Mouse (Mus musculus) heart, postnatal 0 days (tissue): ENCODE results near the gene Psapl1. TPM values are rescaled to one million over a fixed set of nuclear protein-coding genes. Genes with fewer than 3 reads are reported as not detected.

ENCODE experiments used
- ATAC-seq: fragments of 200-750 bp; cut with Nextera tagmentation; 2 replicates; pipeline ENCODE4 v1.8.0; 2017; ENCODE audit warnings: low read depth, moderate number of reproducible peaks, moderate library complexity; ENCODE audit not compliant: insufficient read depth
- DNase-seq: peaks from one replicate; pipeline ENCODE4 v3.0.0-alpha.2; 2016; ENCODE audit warnings: low spot score
- H3K27ac ChIP-seq: fragments of 300-500 bp; sonication (generic); 2 replicates; pipeline ENCODE4 v1.5.1; 2014; ENCODE audit warnings: low read depth, mild to moderate bottlenecking
- H3K27me3 ChIP-seq: fragments of 300-500 bp; sonication (generic); 2 replicates; pipeline ENCODE4 v1.6.1; 2014; ENCODE audit warnings: low read length, mixed read lengths; ENCODE audit not compliant: control insufficient read depth, insufficient read depth
- H3K36me3 ChIP-seq: fragments of 300-500 bp; sonication (generic); replicated peaks from 2 replicates; pipeline ENCODE4 v1.6.1; 2014; ENCODE audit warnings: low read length, mixed read lengths; ENCODE audit not compliant: control insufficient read depth, insufficient read depth
- H3K4me1 ChIP-seq: fragments of 300-500 bp; sonication (generic); 2 replicates; pipeline ENCODE4 v1.6.1; 2014; ENCODE audit warnings: antibody characterized with exemption; ENCODE audit not compliant: control insufficient read depth, insufficient read depth
- H3K4me2 ChIP-seq: fragments of 300-500 bp; sonication (generic); 2 replicates; pipeline ENCODE4 v1.6.1; 2014; ENCODE audit warnings: low read depth, mild to moderate bottlenecking, low read length, moderate library complexity
- H3K4me3 ChIP-seq: fragments of 300-500 bp; sonication (generic); 2 replicates; pipeline ENCODE4 v1.5.1; 2014; ENCODE audit warnings: low read depth, low read length
- H3K9ac ChIP-seq: fragments of 300-500 bp; sonication (generic); replicated peaks from 2 replicates; pipeline ENCODE4 v1.6.1; 2014; ENCODE audit warnings: low read depth, low read length, mixed read lengths
- H3K9me3 ChIP-seq: fragments of 300-500 bp; sonication (generic); replicated peaks from 2 replicates; pipeline ENCODE4 v1.6.1; 2016; ENCODE audit warnings: low read length; ENCODE audit not compliant: control insufficient read depth
- CTCF ChIP-seq: IDR thresholded peaks from 2 replicates; pipeline ENCODE4 v1.5.1; 2016; ENCODE audit warnings: antibody characterized with exemption, control low read depth, low read depth
- EP300 ChIP-seq: IDR thresholded peaks from 2 replicates; pipeline ENCODE4 v1.6.1; 2016; ENCODE audit warnings: antibody characterized with exemption, low read depth
- WGBS: fragments of 180-500 bp; shearing (Covaris S2); extraction: QIAGEN DNeasy Blood & Tissue Kit; methylation state at CpG from one replicate; pipeline ENCODE4 v1.1.7; 2014; 5-methylcytosine and 5-hydroxymethylcytosine counted together
- polyA plus RNA-seq: library from polyadenylated mRNA; unstranded; fragments of >200 nt; fragmentation: Nextera tagmentation; extraction: Ambion mirVana; gene quantifications from 2 replicates; pipeline ENCODE4 v1.2.1, GENCODE M21; 2015
- total RNA-seq: library from RNA; depleted of rRNA; stranded (reverse); fragments of >200 nt; gene quantifications from 2 replicates; pipeline ENCODE4 v1.2.3, GENCODE M21; 2014; ENCODE audit warnings: low replicate concordance

The Psapl1 gene
- total and polyA plus RNA-seq, 2 experiments from 2014 or later, result 1.4 TPM; not detected in 1

- ATAC-seq (no peak), DNase-seq (no peak)
- Histone ChIP-seq H3K27me3 (no peaks in the 10 kb centered on the region), H3K27ac (no peak overlapping the region), H3K36me3 (no peaks in the 10 kb centered on the region), H3K4me1 (no peaks in the 10 kb centered on the region), H3K9ac (no peak overlapping the region), H3K4me2 (no peak overlapping the region), H3K4me3 (no peak overlapping the region), H3K9me3 (no peaks in the 10 kb centered on the region)
- WGBS, result 76% methylated on average over 7 of the region's 7 CpGs
- TF ChIP-seq CTCF, result no peak
- TF ChIP-seq EP300, result no peak
These were observed 21.5 kb upstream of the Psapl1 start for GRCm38 (mm10) chr5:36182326-36182725.

- H3K4me1 ChIP-seq, result no peaks in the 10 kb centered on the region
- TF ChIP-seq CTCF (no peak), EP300 (no peak)
- 57% methylated on average over 8 of the region's 8 CpGs for WGBS
- no peak overlapping the region for H3K27ac ChIP-seq
- H3K4me2 ChIP-seq, result no peak overlapping the region
- no peaks in the 10 kb centered on the region for H3K27me3 ChIP-seq
- no peaks in the 10 kb centered on the region for H3K9me3 ChIP-seq
- ATAC-seq (no peak), DNase-seq (no peak)
- no peak overlapping the region for H3K9ac ChIP-seq
- no peaks in the 10 kb centered on the region for H3K36me3 ChIP-seq
- H3K4me3 ChIP-seq, result no peak overlapping the region
These were observed 17.3 kb upstream of the Psapl1 start for GRCm38 (mm10) chr5:36186294-36187053.

GRCm38 (mm10) chr5:36188310-36188709 is 15.5 kb upstream of the Psapl1 start:
- Histone ChIP-seq H3K9ac (no peak overlapping the region), H3K27ac (no peak overlapping the region), H3K4me1 (no peaks in the 10 kb centered on the region), H3K4me3 (no peak overlapping the region), H3K36me3 (no peaks in the 10 kb centered on the region), H3K4me2 (no peak overlapping the region), H3K27me3 (no peaks in the 10 kb centered on the region), H3K9me3 (no peaks in the 10 kb centered on the region)
- 75% methylated on average over 4 of the region's 4 CpGs for WGBS
- no peak for TF ChIP-seq EP300
- TF ChIP-seq CTCF, result no peak
- DNase-seq (no peak), ATAC-seq (no peak)

GRCm38 (mm10) chr5:36191285-36191684 is 12.5 kb upstream of the Psapl1 start:
- no peaks in the 10 kb centered on the region for H3K36me3 ChIP-seq
- ATAC-seq (no peak), DNase-seq (no peak)
- no peak overlapping the region for H3K4me2 ChIP-seq
- 92% methylated on average over 4 of the region's 4 CpGs for WGBS
- H3K9me3 ChIP-seq, result no peaks in the 10 kb centered on the region
- H3K4me3 ChIP-seq, result no peak overlapping the region
- H3K27ac ChIP-seq, result no peak overlapping the region
- TF ChIP-seq CTCF, result no peak
- H3K4me1 ChIP-seq, result peaks cover 10% of the 10 kb centered on the region
- H3K9ac ChIP-seq, result no peak overlapping the region
- no peaks in the 10 kb centered on the region for H3K27me3 ChIP-seq

- Histone ChIP-seq H3K9me3 (no peaks in the 10 kb centered on the region), H3K4me2 (no peak overlapping the region), H3K9ac (no peak overlapping the region), H3K27ac (no peak overlapping the region), H3K4me1 (peaks cover 10% of the 10 kb centered on the region), H3K36me3 (no peaks in the 10 kb centered on the region), H3K27me3 (no peaks in the 10 kb centered on the region), H3K4me3 (no peak overlapping the region)
- 86% methylated on average over 3 of the region's 3 CpGs for WGBS
- ATAC-seq (no peak), DNase-seq (no peak)
- TF ChIP-seq CTCF (no peak), EP300 (no peak)
These were observed 11.9 kb upstream of the Psapl1 start for GRCm38 (mm10) chr5:36191876-36192275.

GRCm38 (mm10) chr5:36192677-36193076 is 11.1 kb upstream of the Psapl1 start:
- DNase-seq (no peak), ATAC-seq (no peak)
- Histone ChIP-seq H3K9ac (no peak overlapping the region), H3K27ac (no peak overlapping the region), H3K4me1 (peaks cover 10% of the 10 kb centered on the region), H3K4me3 (no peak overlapping the region), H3K4me2 (no peak overlapping the region), H3K9me3 (no peaks in the 10 kb centered on the region), H3K36me3 (no peaks in the 10 kb centered on the region), H3K27me3 (no peaks in the 10 kb centered on the region)
- 83% methylated on average over 2 of the region's 2 CpGs for WGBS
- TF ChIP-seq EP300 (no peak), CTCF (no peak)
